Mouse (Mus musculus): Measurements from ENCODE around the gene Ptprq.
A peak's percentile ranks its signal among the peaks of the same experiment; 100 is the strongest.

Gene Ptprq

GRCm38 (mm10) chr10:107719806-107720205, at the start of gene Ptprq:
Gene Ptprq (minus strand): TSS chr10:107720051.
- DNase-seq (ENCODE audit: low read depth), result no peak

DNA sequence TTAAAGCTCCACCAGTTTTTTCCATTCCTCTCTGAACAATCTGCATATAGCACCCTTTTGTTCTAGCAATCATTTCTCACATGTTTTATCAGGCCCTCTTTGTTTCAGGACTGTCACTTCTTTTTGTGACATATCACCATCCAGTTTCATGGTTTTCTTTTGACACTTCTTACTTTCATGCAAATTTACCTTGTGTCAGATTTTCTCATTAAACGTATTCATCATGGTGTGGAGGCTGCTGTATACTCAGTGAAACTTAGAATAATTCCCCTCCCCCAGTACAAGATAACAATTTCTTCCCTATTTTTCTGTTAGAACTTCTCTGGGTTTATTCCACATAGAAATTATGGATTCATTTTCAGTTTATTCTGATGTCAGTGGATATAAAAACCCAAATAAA, 39.8 kb upstream of the Ptprq start:
- no peak for DNase-seq (ENCODE audit: low read depth)

GRCm38 (mm10) chr10:107753471-107753870, 33.6 kb upstream of the Ptprq start:
- DNase-seq (ENCODE audit: low read depth), result no peak

GRCm38 (mm10) chr10:107752351-107753143, 32.7 kb upstream of the Ptprq start:
- DNase-seq (ENCODE audit: low read depth), result no peak

DNA sequence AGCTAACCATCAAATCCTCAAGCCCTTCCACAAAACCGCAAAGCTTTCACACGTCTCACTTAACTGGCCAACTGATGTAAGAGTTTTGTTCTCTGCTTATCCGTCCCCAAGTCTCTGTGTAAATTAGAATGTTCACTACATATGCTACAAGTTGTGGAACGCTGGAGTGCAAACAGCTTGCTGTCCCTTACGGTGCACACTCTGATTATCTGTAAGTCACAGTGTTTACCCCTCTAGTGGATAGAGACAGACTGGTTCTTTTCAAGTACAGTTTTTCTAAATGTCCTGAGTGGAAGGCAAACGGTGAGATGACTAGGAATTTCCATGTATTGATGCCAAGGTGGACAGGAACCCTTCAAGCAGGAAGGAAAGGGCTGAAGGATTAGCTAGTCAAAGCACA, 32.1 kb upstream of the Ptprq start:
- DNase-seq (ENCODE audit: low read depth), result no peak

- DNase-seq (ENCODE audit: low read depth), result peak; percentile 7
Observed at GRCm38 (mm10) chr10:107747566-107747965, 27.7 kb upstream of the Ptprq start.

DNA sequence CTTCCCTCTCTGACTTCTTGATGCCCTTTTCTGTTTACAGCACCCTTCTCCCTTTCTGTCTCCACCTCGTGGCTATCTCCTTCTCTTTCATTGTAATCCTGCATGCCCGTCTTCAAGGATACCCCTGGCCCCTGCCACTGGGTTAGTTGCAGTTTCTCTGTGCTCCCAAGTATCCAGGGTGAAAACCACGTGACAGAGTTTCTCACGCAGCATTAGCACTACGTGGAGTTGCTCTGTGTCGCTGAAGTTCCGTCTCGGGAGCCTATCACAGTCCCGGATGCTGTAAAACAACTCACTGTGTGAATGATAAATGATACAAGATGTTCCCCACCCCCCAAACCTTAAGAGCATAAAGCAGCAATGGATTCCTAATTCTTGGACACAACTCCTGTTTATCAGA, 26.9 kb upstream of the Ptprq start:
- DNase-seq (ENCODE audit: low read depth), result no peak

DNA sequence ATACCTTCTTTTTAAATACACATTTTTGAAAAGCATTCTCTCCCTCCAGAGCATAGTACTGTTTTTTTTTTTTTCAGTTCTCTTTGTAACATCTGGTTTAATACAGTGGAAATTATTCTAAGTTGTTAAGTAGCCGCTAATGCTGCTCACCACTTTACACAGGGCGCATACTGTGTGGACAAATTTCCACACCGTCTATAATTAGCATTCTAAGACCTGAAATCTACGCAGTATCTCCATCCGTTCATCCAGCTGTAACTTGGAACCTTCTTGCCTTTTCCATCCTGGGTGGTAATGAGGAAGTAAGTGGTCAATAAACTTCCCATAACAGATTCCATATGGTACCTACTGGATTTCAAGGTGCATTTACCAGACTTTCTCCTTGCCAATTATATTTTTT, 20.0 kb upstream of the Ptprq start:
- no peak for DNase-seq (ENCODE audit: low read depth)

DNA sequence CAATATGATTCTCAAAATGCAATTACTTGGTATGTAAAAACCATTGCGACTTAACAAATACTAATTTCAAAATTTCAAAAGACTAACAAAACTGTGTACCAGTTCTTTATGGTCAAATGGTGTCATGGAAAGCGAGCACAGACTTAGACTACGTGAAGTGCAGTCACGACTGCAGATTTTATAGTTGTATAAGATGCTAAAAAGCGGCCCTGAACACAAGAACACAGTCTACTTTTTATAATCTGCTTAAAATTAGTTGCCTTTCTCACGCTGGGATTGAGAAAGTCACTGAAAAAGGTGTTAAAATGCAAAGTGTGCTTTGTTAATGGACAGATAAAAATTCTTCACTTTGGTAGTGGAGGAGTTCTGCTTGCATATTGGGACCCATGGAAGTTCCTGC, 17.9 kb upstream of the Ptprq start:
- no peak for DNase-seq (ENCODE audit: low read depth)

GRCm38 (mm10) chr10:107735448-107735847, 15.6 kb upstream of the Ptprq start:
- no peak for DNase-seq (ENCODE audit: low read depth)

DNA sequence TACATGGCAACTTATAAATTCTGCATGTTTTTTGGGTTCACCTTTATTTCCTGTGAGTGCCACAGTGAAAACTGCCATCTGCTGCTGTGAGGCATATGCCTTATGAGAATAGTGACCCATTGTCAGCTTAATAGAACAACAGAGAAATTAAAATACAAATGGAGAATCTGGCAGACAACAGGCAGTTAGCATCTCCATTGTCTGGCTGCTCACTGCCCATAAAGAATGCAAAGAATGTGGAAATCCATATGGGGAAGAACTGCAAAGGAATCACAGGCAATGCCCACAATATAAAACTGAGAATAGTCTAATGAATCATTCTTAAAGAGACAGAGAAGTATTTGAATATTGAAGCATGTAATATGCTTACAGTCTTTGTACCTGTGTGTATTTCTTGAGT, 14.5 kb upstream of the Ptprq start:
- no peak for DNase-seq (ENCODE audit: low read depth)

GRCm38 (mm10) chr10:107725631-107726030, 5.8 kb upstream of the Ptprq start:
- no peak for DNase-seq (ENCODE audit: low read depth)

- no peak for DNase-seq (ENCODE audit: low read depth)
Observed at GRCm38 (mm10) chr10:107704443-107704842, 15.4 kb downstream of the Ptprq start.

GRCm38 (mm10) chr10:107700944-107701343, 18.9 kb downstream of the Ptprq start:
- DNase-seq (ENCODE audit: low read depth), result no peak

GRCm38 (mm10) chr10:107698716-107699115, 21.1 kb downstream of the Ptprq start:
- DNase-seq (ENCODE audit: low read depth), result no peak

DNA sequence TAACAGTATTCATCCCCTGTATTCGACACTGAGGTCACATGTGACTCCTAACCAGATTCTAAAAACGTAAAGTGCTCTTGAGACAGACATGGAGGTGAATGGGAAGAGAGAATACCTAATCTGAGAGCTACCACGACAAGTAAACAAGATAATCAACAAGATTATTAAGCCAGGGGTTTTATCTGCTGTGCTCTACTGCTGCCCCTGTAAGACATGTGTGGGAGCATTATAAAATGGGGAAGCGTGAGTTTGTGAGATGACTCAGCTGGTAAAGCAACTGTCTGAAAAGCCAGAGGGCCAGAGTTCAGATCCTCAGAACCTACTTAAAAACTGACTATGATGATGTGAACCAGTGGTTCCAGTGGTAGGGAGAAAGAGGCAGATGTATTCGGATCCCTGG, 22.7 kb downstream of the Ptprq start:
- DNase-seq (ENCODE audit: low read depth), result no peak

DNA sequence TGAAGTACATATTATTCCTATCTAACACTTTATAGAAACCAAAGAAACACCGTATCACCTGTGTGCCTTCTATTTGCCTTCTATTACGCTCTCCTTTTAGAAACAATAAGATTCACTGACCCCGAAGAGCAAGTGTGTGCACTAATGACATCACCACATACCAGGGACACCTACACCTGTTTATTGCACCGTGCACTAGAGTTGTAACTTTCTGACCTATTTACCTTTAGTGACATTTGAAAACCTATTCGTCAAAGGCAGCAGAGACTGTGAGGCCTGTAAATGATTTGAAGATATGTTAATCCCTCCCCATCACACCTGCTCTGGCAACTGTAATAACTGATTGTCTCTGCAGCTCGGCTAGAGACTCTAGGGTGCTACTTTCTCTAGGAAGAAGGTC, 32.5 kb downstream of the Ptprq start:
- no peak for DNase-seq (ENCODE audit: low read depth)

DNA sequence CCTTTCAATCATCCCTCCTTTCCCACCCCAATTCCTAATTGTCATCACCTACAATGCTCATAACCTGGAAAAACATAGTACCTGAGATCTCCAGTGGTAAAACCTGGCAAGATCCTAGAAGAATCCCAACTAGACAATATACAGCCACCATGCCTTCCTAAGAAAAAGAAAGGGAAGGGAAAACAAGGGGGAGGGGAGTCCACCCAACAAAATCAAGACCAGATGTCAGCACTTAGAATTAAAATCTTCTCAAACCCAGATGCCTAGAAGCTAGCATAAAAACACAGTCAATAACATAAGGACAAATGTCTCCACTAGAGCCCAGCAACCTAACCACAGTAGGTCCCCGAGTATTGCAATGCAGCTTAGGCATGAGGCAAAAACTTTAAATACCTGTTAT, 43.9 kb downstream of the Ptprq start:
- no peak for DNase-seq (ENCODE audit: low read depth)

- DNase-seq (ENCODE audit: low read depth), result no peak
Observed at GRCm38 (mm10) chr10:107668374-107669094, 51.3 kb downstream of the Ptprq start.

GRCm38 (mm10) chr10:107662372-107663065, 57.3 kb downstream of the Ptprq start:
- DNase-seq (ENCODE audit: low read depth), result no peak

- DNase-seq (ENCODE audit: low read depth), result no peak
Observed at GRCm38 (mm10) chr10:107661970-107662369, 57.9 kb downstream of the Ptprq start.

DNA sequence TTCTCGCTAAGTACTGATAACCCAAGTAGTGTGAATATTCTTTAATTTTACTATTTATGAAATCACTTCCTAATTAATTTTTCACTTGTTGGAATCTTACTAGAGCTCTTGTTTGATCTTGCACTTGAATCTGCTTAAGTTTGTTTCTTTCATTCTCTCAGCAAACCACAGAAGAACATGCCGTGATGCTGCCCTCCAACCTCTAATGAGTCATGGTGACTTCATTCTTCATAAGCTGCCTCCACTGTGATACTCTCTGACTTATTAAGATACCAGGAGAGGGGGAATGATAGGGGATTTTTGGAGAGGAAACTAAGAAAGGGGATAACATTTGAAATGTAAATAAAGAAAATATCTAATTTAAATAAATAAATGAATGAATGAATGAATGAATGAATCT, 60.7 kb downstream of the Ptprq start:
- DNase-seq (ENCODE audit: low read depth), result no peak

DNA sequence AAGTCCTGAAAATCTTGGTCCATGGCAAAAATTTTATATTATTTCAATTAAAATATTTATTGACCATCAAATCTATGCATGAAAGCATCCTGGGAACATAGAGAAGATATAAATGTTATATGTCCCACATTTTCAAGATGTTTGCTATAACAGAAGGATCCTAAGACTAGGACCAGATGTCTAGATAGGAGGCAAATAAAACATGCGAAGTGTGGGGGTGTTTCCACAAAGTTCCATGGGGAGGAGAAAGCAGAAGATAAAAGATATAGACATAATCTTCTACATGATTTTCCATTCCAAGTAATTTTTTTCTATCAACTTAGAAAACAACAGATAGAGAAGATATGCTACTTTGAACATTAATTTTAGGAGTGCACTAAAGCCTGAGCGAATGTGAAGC, 70.2 kb downstream of the Ptprq start:
- no peak for DNase-seq (ENCODE audit: low read depth)
